Mouse (Mus musculus): ENCODE measurements around the gene Ttc9c. TPM values are rescaled to one million over a fixed set of nuclear protein-coding genes. Genes with fewer than 3 reads are reported as not detected.

Ttc9c gene
- total RNA-seq (2021) = 10 to 100 TPM in 1 of 2 experiments, 1 to 10 TPM in 1; 9.6 to 10.7 TPM
- long read RNA-seq, experiment 1, transcript Ttc9c-202 (4 exons, 3,509 nt) = major isoform, 6 of 8 reads
- long read RNA-seq, experiment 1, partial matches to known transcripts = 0 of 8 reads
- long read RNA-seq, experiment 1, other reads (novel, unspliced or antisense) = 1 of 8 reads
- long read RNA-seq, experiment 2, partial matches to known transcripts = 0 of 6 reads
- long read RNA-seq, experiment 2, other reads (novel, unspliced or antisense) = 1 of 6 reads

- intact Hi-C loops (cut with DNase I; ENCODE audit: low total_unique reads) = no loop called here
- peak; percentile 97 for DNase-seq
Observed at GRCm38 (mm10) chr19:8818801-8819595, at the start of gene Ttc9c. Ttc9c (minus strand) TSS chr19:8819333.

GRCm38 (mm10) chr19:8864265-8864664, 45.1 kb upstream of the Ttc9c start:
- intact Hi-C loops (cut with DNase I; ENCODE audit: low total_unique reads) = no loop called here
- DNase-seq = no peak

- intact Hi-C loops (cut with DNase I; ENCODE audit: low total_unique reads) = no loop called here
- DNase-seq = no peak
Observed at GRCm38 (mm10) chr19:8859018-8859417, 39.9 kb upstream of the Ttc9c start.

GRCm38 (mm10) chr19:8857689-8858088, 38.6 kb upstream of the Ttc9c start:
- peak; percentile 46 for DNase-seq

GRCm38 (mm10) chr19:8853117-8853516, 34.0 kb upstream of the Ttc9c start:
- intact Hi-C loops (cut with DNase I; ENCODE audit: low total_unique reads) = no loop called here
- no peak for DNase-seq

More at GRCm38 (mm10) chr19:8857689-8858088, 38.6 kb upstream of the Ttc9c start:
- intact Hi-C loops (cut with DNase I; ENCODE audit: low total_unique reads) = no loop called here

- intact Hi-C loops (cut with DNase I; ENCODE audit: low total_unique reads) = no loop called here
- peak; percentile 61 for DNase-seq
Observed at GRCm38 (mm10) chr19:8852236-8852928, 33.2 kb upstream of the Ttc9c start.

- intact Hi-C loops (cut with DNase I; ENCODE audit: low total_unique reads) = no loop called here
- no peak for DNase-seq
Observed at GRCm38 (mm10) chr19:8851639-8852038, 32.5 kb upstream of the Ttc9c start.

DNA sequence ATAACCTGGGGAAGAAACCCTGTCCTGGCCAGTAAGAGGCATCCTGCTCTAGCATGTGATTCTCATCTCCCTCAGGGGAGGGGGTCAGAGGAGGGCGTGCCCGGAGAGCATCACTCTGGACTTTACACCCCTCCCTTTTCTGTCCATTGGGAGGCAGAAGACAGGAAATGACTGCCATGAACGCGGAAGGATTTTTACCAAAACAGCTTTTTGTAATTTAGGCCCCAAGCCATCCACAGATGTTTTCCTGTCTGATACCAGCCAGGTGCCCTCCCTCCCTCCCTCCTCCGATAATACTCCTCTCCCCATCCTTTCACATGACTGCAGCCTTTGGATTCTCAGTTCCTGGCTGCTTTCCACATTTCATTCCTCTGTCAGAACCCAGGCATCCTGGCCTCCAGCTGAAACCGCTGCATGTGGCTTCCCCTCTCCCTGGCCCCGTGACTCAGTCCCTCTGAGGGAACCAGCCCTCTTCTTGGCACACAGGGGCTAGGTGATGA, 31.3 kb upstream of the Ttc9c start, which contains the start of gene Lrrn4cl:
TSS of gene Lrrn4cl (plus strand) at position 367 of the 500 bp plus-strand sequence.
- intact Hi-C loops (cut with DNase I; ENCODE audit: low total_unique reads) = no loop called here
- peak; percentile 71 for DNase-seq

GRCm38 (mm10) chr19:8848356-8848755, 29.2 kb upstream of the Ttc9c start:
- intact Hi-C loops (cut with DNase I; ENCODE audit: low total_unique reads) = loop anchor here (5.0 kb wide), 2 partner anchors 114 to 259 kb away; no protein-coding TSS in a partner anchor
- DNase-seq = no peak

GRCm38 (mm10) chr19:8844371-8845129, 25.4 kb upstream of the Ttc9c start:
- intact Hi-C loops (cut with DNase I; ENCODE audit: low total_unique reads) = loop anchor here (5.0 kb wide), 2 partner anchors 118 to 263 kb away; no protein-coding TSS in a partner anchor
- peak; percentile 76 for DNase-seq

- DNase-seq = no peak
- intact Hi-C loops (cut with DNase I; ENCODE audit: low total_unique reads) = no loop called here
Observed at GRCm38 (mm10) chr19:8842961-8843360, 23.8 kb upstream of the Ttc9c start.

GRCm38 (mm10) chr19:8841012-8841411, 21.9 kb upstream of the Ttc9c start:
- intact Hi-C loops (cut with DNase I; ENCODE audit: low total_unique reads) = no loop called here
- no peak for DNase-seq

DNA sequence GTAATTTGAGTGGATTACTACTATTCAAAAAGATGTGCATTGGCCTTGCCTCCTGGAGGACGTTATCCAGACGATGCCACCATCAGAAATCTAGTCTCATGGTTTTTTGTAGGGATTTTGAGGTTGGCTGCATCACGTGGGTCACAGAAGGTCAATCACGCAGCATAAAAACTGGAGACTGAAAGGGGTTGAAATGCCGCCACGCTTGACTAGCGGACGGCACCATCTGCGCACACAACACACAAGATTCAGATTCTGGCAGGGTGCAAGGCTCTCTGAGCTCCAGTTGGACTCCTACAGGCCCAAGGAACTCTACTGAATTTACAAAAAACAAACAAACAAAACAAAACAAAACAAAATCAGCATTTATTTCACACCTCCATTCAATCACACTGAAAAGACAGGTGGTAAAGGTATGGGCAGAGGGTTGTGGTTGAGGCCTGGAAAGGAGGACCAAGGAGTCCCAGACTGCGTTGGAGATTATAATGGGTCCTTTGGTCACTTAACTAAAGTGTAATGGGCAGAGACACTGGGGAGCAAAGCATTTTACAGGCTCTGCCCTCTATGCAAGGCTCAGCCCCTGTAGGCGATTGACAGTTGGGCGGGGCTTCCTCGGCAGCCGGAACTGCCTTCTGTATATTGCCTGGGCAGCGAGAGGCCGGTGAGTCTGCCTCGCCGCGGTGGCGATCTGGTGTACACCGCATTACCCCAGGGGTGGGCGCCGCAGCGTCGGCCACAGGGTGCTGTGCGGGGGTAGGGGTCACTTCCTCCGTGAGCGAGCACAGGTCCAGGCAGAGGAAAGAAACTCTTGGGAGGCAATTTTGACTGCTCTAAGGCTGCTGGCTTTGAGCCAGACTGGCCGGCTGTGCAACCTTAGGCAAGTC, 21.0 kb upstream of the Ttc9c start:
- intact Hi-C loops (cut with DNase I; ENCODE audit: low total_unique reads) = no loop called here
- peak; percentile 76 for DNase-seq

- no peak for DNase-seq
- intact Hi-C loops (cut with DNase I; ENCODE audit: low total_unique reads) = no loop called here
Observed at GRCm38 (mm10) chr19:8839103-8839907, 20.2 kb upstream of the Ttc9c start, which contains the start of gene Gng3. Gng3 (minus strand) TSS chr19:8839194.

GRCm38 (mm10) chr19:8838041-8838730, 19.1 kb upstream of the Ttc9c start:
- intact Hi-C loops (cut with DNase I; ENCODE audit: low total_unique reads) = no loop called here
- peak; percentile 38 for DNase-seq

DNA sequence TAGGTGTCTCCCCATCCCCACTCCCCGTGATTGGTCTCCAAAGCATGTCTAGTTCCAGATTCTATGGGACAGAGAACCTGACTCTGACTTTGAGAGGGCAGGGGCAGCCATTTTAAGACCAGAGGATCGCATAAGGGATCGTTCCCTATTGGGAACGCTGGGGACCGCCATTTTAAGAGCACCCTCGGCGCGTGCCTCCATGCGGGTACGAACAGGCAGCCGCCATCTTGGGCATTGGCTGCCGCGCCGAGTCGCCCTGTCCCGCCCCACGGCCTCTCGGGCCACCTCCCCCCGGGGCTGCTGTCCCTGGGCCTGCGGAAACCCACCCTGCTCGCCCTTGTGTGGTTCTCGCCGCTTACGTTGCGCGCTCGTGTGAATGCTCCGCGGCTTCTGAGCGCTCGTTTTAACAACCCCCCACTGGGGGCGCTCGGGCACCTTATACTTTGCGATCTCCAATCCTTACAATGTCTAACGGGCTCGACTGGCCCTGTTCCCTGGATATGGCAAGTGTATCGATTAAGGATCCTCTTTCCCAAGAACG, 18.2 kb upstream of the Ttc9c start, which contains the start of gene Bscl2:
TSS of gene Bscl2 (plus strand) at position 217 of the 541 bp plus-strand sequence.
- peak; percentile 82 for DNase-seq
- intact Hi-C loops (cut with DNase I; ENCODE audit: low total_unique reads) = no loop called here

Measured in gastrocnemius, postnatal 14 days (tissue).